Mouse (Mus musculus) thymus, adult 2 months (tissue): ENCODE results near the gene Pknox2. TPM values are rescaled to one million over a fixed set of nuclear protein-coding genes. Genes with fewer than 3 reads are reported as not detected.

Source experiments
- DNase-seq: peaks from one replicate; pipeline ENCODE4 v3.0.0; 2021
- H3K27ac ChIP-seq: fragments of 200-500 bp; 2 replicates; pipeline ENCODE4 v1.5.1; 2012; ENCODE audit warnings: low read length, control low read depth; ENCODE audit not compliant: control insufficient read depth, insufficient read depth
- H3K27me3 ChIP-seq: fragments of 200-500 bp; 2 replicates; pipeline ENCODE4 v1.6.1; 2012; ENCODE audit warnings: mild to moderate bottlenecking, low read length, moderate library complexity, mixed read lengths; ENCODE audit not compliant: control insufficient read depth, insufficient read depth
- H3K36me3 ChIP-seq: fragments of 200-500 bp; 2 replicates; pipeline ENCODE4 v1.6.1; 2012; ENCODE audit warnings: mild to moderate bottlenecking, low read length, moderate library complexity; ENCODE audit not compliant: control insufficient read depth, insufficient read depth
- H3K4me1 ChIP-seq: fragments of 200-500 bp; replicated peaks from 2 replicates; pipeline ENCODE4 v1.6.1; 2012; ENCODE audit warnings: low read length; ENCODE audit not compliant: control insufficient read depth, insufficient read depth
- H3K4me3 ChIP-seq: fragments of 200-500 bp; 2 replicates; pipeline ENCODE4 v1.5.1; 2012; ENCODE audit warnings: mild to moderate bottlenecking, low read length, control low read depth, moderate library complexity; ENCODE audit not compliant: control insufficient read depth, insufficient read depth
- CTCF ChIP-seq: fragments of 200-500 bp; IDR thresholded peaks from 2 replicates; pipeline ENCODE4 v1.5.1; 2012; ENCODE audit warnings: mild to moderate bottlenecking, control low read depth, low read length, moderate library complexity, borderline replicate concordance; ENCODE audit not compliant: control insufficient read depth, poor library complexity, insufficient read depth; ENCODE audit errors: extremely low read depth
- POLR2A ChIP-seq: fragments of 200-500 bp; IDR thresholded peaks from 2 replicates; pipeline ENCODE4 v1.6.1; 2012; ENCODE audit warnings: mild to moderate bottlenecking, low read length, control low read depth, moderate library complexity; ENCODE audit not compliant: control insufficient read depth, poor library complexity, insufficient read depth; ENCODE audit errors: extremely low read depth
- WGBS: fragments of 180-500 bp; shearing (Covaris S2); methylation state at CpG from one replicate; pipeline ENCODE4 v1.1.7; 2018; 5-methylcytosine and 5-hydroxymethylcytosine counted together
- polyA plus RNA-seq: library from polyadenylated mRNA; depleted of rRNA; stranded (reverse); fragments of >200 nt; gene quantifications from 2 replicates; pipeline ENCODE4 v1.2.3, GENCODE M21; 2012

The Pknox2 gene
- polyA plus RNA-seq, 1 experiment, result 3.2 TPM

DNA sequence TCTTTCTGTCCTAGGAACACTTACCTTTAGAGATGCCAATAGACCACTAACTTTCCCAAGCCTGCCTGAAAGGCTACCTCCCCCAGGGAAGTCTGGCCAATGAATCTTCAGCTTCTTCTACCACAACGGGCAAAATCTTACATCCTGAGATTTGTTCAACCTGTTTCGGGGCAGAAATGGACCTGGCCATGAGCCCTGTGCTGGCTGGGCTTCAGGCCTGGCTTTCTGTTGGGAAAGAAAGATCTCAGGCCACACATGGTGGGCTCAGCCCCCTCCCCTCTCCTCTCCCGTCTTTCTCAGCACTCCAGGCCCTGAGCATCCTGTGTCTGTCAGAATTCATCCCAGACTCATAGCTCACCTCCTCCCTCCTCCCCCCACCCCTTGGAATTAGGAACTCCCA is 228.6 kb downstream of the Pknox2 start:
- Histone ChIP-seq H3K27me3 (no peaks in the 10 kb centered on the region), H3K4me3 (no peak overlapping the region), H3K4me1 (no peaks in the 10 kb centered on the region), H3K27ac (no peak overlapping the region), H3K36me3 (no peaks in the 10 kb centered on the region)
- TF ChIP-seq CTCF, result no peak
- TF ChIP-seq POLR2A, result no peak
- DNase-seq, result no peak
- 70% methylated on average over 3 of the region's 3 CpGs for WGBS

DNA sequence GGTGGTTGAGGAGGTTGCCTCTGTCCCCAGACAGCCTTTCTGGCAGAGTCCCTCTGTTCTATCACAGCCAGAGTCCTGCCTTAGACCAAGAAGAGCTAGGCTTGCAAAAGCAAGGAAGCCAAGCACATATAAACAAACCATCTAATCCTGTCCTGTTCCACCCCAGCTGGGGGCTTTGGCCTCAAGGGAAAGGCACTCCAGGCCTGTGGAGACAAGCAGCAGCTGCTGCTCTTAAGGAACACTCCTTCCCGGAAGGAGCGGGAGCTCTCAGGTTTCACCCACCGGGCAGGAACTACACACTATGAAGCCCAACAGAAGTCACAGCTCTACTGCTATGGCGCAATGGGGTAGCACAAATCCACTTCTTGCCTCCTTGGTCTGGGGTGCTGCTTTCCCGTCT is 230.3 kb downstream of the Pknox2 start:
- Histone ChIP-seq H3K27ac (no peak overlapping the region), H3K36me3 (no peaks in the 10 kb centered on the region), H3K27me3 (no peaks in the 10 kb centered on the region), H3K4me1 (no peaks in the 10 kb centered on the region), H3K4me3 (no peak overlapping the region)
- DNase-seq, result no peak
- WGBS, result 77% methylated on average over 5 of the region's 5 CpGs
- TF ChIP-seq POLR2A (no peak), CTCF (no peak)

DNA sequence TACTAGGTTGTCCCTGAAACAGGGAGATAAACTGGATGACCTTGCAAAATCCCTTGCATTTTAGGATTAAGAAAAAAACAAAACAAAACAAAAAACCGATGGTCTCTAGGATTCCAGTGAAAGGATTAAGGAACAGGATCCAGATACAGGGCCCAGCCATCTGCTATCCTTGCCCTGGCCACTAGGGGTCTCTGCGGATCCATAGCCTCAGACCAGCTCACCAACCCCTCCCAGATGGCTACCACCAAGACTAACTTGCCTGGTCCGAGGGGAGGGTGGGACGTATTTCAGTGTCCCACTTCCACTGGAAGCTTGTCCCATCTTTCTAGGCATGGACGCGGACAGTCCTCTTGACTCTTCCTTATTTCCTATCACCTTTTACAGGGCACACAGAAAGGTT is 230.8 kb downstream of the Pknox2 start:
- TF ChIP-seq POLR2A (no peak), CTCF (peak; percentile 74; the same call in 1 of the 2 replicates)
- no peak overlapping the region for H3K27ac ChIP-seq
- H3K36me3 ChIP-seq, result no peaks in the 10 kb centered on the region
- no peaks in the 10 kb centered on the region for H3K4me1 ChIP-seq
- 7% methylated on average over 6 of the region's 6 CpGs for WGBS
- DNase-seq, result peak; percentile 58
- no peak overlapping the region for H3K4me3 ChIP-seq
- H3K27me3 ChIP-seq, result no peaks in the 10 kb centered on the region

DNA sequence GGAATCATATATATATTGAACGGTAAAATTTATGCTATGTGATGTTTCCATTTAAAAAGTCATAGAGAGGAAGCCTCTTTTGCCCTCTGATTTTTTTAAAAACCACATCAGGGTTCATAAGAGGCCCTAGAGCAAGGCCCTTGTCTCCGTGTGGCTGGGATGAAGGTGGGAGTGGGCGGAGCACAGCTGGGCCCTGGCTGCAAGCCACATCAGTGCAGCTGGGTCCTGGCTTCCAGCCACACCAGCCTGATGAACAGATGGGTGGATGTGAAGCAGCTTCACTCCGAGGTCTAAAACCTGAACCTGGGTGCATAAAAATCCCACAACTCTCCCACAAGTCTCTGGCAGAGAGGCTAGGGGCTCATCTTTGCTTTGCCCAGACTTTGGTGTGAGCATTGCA is 241.8 kb downstream of the Pknox2 start:
- no peak for TF ChIP-seq POLR2A
- no peak for TF ChIP-seq CTCF

DNA sequence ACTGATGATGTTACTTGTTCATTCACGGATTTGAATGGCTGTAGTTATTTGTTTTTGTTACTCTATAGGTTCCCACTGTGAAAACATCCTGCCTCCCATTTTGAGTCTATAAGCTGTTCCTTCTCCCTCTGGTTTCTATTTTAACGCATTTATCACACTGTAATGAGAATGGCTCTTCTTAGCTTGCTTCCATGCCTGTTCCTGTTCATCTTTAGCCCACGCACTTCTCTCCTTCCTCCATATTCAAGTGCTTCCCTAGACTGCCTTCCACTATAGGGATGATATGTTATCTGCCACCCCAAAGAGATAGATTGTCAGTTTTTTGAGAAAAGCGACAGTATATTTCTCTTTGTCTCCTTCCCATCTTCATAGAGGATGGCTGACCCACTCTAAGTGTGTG is 246.7 kb downstream of the Pknox2 start:
- Histone ChIP-seq H3K27ac (no peak overlapping the region), H3K27me3 (no peaks in the 10 kb centered on the region), H3K36me3 (no peaks in the 10 kb centered on the region), H3K4me3 (no peak overlapping the region), H3K4me1 (no peaks in the 10 kb centered on the region; the same call in 1 of the 2 replicates)
- no peak for TF ChIP-seq CTCF
- no peak for DNase-seq
- WGBS, result 90% methylated on average over 4 of the region's 4 CpGs

More for the DNA sequence above, 241.8 kb downstream of the Pknox2 start:
- no peak overlapping the region for H3K27ac ChIP-seq
- no peak overlapping the region for H3K4me3 ChIP-seq
- no peaks in the 10 kb centered on the region; the same call in 1 of the 2 replicates for H3K4me1 ChIP-seq
- 3% methylated on average over 4 of the region's 4 CpGs for WGBS
- no peaks in the 10 kb centered on the region for H3K36me3 ChIP-seq
- DNase-seq, result no peak
- no peaks in the 10 kb centered on the region for H3K27me3 ChIP-seq

DNA sequence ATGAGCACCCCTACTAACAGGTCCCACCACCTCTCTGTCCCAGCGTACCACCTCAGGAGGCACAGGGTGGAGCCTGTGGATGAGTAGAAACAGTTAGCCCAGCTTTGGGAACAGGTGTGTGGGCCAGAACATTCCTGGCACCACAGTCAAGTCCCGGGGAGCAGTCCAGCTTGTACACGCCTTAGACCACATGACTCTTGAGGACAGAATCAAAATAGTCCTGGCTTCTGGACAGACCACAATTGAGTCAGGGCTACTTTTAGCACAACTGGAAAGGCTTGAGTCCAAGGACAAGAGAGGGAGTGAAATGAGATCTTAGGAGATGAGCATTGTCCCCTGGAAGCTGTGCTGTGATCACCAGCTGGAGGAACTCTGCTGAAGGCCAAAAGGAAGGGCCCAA is 248.6 kb downstream of the Pknox2 start:
- no peaks in the 10 kb centered on the region for H3K36me3 ChIP-seq
- no peak overlapping the region for H3K4me3 ChIP-seq
- 94% methylated on average over 3 of the region's 3 CpGs for WGBS
- TF ChIP-seq CTCF, result no peak
- TF ChIP-seq POLR2A, result no peak
- no peaks in the 10 kb centered on the region for H3K4me1 ChIP-seq
- no peak overlapping the region for H3K27ac ChIP-seq
- DNase-seq, result no peak
- no peaks in the 10 kb centered on the region for H3K27me3 ChIP-seq

DNA sequence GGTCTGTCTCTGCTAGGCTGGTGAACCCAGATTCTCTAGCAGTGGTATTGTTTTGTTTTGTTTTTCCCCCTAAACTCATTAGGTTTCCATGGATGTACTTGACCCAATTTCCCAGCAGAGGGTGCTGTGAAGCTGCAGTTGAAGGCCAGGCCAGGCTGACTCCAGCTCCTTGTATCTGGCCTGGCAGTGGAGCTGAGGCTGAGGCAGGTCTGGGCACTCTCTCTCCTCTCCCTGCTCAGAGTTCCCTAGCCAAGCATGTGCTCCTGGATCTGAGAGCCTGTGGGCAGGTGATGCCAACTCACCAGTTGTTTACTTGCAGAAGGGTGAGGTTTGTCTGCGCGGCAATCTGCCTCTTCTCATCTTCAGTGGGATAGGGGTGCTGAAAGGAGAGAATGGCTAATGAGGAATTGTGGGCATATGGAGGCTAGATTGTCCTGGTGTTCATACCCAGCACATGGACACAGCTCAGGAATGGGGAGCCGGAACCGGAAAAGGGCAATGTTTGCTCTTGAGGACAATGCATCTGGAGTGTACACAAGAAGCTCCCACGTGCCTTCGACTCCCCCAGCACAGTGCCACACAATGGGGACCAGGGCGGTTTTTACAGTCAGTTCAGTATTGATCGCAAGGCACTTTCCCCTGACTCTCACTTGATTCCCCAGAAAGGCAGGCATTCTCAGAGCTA is 252.1 kb downstream of the Pknox2 start:
- no peak overlapping the region for H3K27ac ChIP-seq
- peak; percentile 17 for DNase-seq

More for the DNA sequence above, 252.1 kb downstream of the Pknox2 start:
- TF ChIP-seq CTCF, result no peak
- TF ChIP-seq POLR2A, result no peak
- Histone ChIP-seq H3K4me3 (no peak overlapping the region), H3K27me3 (no peaks in the 10 kb centered on the region), H3K36me3 (no peaks in the 10 kb centered on the region), H3K4me1 (no peaks in the 10 kb centered on the region)
- 91% methylated on average over 8 of the region's 8 CpGs for WGBS
